Mouse (Mus musculus) spleen, adult 2 months (tissue): ENCODE data around the gene Spint1.

Experiments
- CTCF ChIP-seq: fragments of 200-500 bp; IDR thresholded peaks from 2 replicates; pipeline ENCODE4 v1.5.1; 2011; ENCODE audit warnings: mild to moderate bottlenecking, inconsistent platforms; ENCODE audit not compliant: insufficient read depth, insufficient read length, insufficient replicate concordance; ENCODE audit errors: extremely low read depth
- POLR2A ChIP-seq: fragments of 200-500 bp; IDR thresholded peaks from 2 replicates; pipeline ENCODE4 v1.6.1; 2011; ENCODE audit warnings: low read depth, low read length, inconsistent platforms

DNA sequence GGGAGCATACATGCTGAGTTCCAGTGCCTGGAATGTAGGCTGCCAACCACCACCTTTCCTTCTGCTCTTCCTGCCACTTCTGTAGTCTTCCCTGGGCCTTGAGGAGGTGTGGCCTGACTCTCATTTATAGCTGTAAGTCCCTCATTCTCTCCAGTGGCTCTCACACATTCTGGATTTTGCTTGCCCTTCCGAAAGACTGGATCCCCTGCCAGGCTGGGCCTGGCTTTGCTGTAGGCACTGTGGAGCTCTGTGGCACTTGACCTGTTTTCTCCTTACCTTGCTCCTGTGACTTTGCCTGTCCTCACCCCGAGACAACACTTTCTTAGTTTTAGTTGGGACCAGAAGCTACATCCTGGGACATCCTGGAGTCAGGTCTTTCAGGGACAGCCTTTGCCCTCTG lies 61.7 kb downstream of the Spint1 start:
- TF ChIP-seq CTCF (no peak), POLR2A (no peak)
